Mouse (Mus musculus) intestine, embryonic 16.5 days (tissue): ENCODE measurements around the gene Ccdc153. TPM values are rescaled to one million over a fixed set of nuclear protein-coding genes. Genes with fewer than 3 reads are reported as not detected.

ENCODE experiments used
- ATAC-seq: fragments of 200-750 bp; cut with Nextera tagmentation; 2 replicates; pipeline ENCODE4 v1.8.0; 2017; ENCODE audit warnings: moderate TSS enrichment, moderate library complexity
- H3K27ac ChIP-seq: fragments of 300-500 bp; sonication (generic); 2 replicates; pipeline ENCODE4 v1.5.1; 2014; ENCODE audit warnings: mild to moderate bottlenecking, low read length
- H3K27me3 ChIP-seq: fragments of 300-500 bp; sonication (generic); replicated peaks from 2 replicates; pipeline ENCODE4 v1.6.1; 2014; ENCODE audit warnings: low read length, control low read depth, mixed read lengths; ENCODE audit not compliant: control insufficient read depth, insufficient read depth
- H3K36me3 ChIP-seq: fragments of 300-500 bp; sonication (generic); 2 replicates; pipeline ENCODE4 v1.6.1; 2014; ENCODE audit warnings: low read length, control low read depth; ENCODE audit not compliant: control insufficient read depth, insufficient read depth
- H3K4me1 ChIP-seq: fragments of 300-500 bp; sonication (generic); 2 replicates; pipeline ENCODE4 v1.6.1; 2014; ENCODE audit warnings: low read length, control low read depth, mixed read lengths; ENCODE audit not compliant: control insufficient read depth, insufficient read depth
- H3K4me2 ChIP-seq: fragments of 300-500 bp; sonication (generic); 2 replicates; pipeline ENCODE4 v1.6.1; 2014; ENCODE audit warnings: low read depth, low read length, control low read depth
- H3K4me3 ChIP-seq: fragments of 300-500 bp; sonication (generic); 2 replicates; pipeline ENCODE4 v1.5.1; 2014; ENCODE audit warnings: mild to moderate bottlenecking, low read length
- H3K9ac ChIP-seq: fragments of 300-500 bp; sonication (generic); 2 replicates; pipeline ENCODE4 v1.6.1; 2014; ENCODE audit warnings: low read depth, low read length
- H3K9me3 ChIP-seq: fragments of 300-500 bp; sonication (generic); 2 replicates; pipeline ENCODE4 v1.6.1; 2016; ENCODE audit warnings: low read length, control low read depth; ENCODE audit not compliant: control insufficient read depth
- WGBS: fragments of 180-500 bp; shearing (Covaris S2); extraction: QIAGEN DNeasy Blood & Tissue Kit; methylation state at CpG from one replicate; pipeline ENCODE4 v1.1.7; 2014; 5-methylcytosine and 5-hydroxymethylcytosine counted together
- polyA plus RNA-seq: library from polyadenylated mRNA; unstranded; fragments of >200 nt; fragmentation: Nextera tagmentation; extraction: Ambion mirVana; gene quantifications from 2 replicates; pipeline ENCODE4 v1.2.1, GENCODE M21; 2015

The Ccdc153 gene
- polyA plus RNA-seq, 1 experiment from 2014 or later = not detected

DNA sequence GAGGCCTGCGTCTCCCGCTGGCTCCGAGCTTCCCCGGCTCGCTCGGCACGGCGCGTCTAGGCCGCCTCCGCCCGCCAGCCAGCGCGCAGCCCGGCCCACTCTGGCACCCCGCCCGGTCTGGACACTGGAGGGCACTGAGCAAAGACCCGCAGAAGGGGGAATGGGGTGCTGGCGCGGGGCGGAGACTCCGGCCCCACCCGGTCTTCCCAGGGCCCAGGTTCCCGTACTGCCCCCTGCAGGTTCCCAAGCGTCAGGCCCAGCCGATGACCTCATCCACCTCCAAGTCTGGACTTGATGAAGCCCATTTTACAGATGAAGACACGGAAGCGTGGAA, 27.5 kb downstream of the Ccdc153 start:
- H3K4me1 ChIP-seq = peaks cover 12% of the 10 kb centered on the region
- H3K27ac ChIP-seq = peak overlapping the region; percentile 90
- peak overlapping the region; percentile 93 for H3K4me2 ChIP-seq
- H3K4me3 ChIP-seq = peak overlapping the region; percentile 60
- no peaks in the 10 kb centered on the region for H3K27me3 ChIP-seq
- peak overlapping the region; percentile 99 for H3K9ac ChIP-seq
- no peaks in the 10 kb centered on the region for H3K36me3 ChIP-seq
- WGBS = 6% methylated on average over 27 of the region's 28 CpGs
- peak; percentile 93 for ATAC-seq
- H3K9me3 ChIP-seq = no peaks in the 10 kb centered on the region

DNA sequence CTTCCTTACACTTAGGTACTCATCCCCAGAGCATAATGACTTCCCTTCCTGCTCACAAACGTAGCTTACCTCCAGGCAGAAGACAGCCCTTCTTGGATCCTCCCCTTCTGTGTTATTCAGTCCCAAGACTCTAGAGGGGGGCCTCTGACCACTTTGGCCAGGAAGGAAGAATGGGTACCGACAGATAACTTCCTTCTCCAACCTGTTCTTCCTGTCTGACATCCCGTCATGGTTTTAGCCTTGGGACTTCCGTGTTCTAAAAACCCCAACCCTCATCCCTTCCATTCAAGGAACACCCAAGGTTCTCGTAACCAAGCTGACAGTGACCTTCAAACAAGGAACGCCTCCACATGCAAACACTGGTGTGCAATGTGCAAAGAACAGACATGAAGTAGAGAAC, 28.0 kb downstream of the Ccdc153 start, which contains the start of gene Nlrx1:
Nlrx1 (minus strand) TSS at position 168 of the 400 bp plus-strand sequence.
- peak within 1 kb of the TSS; percentile 99 for H3K9ac ChIP-seq
- H3K4me2 ChIP-seq = peak within 1 kb of the TSS; percentile 93
- H3K27ac ChIP-seq = peak within 1 kb of the TSS; percentile 90
- no peaks in the 10 kb centered on the region for H3K36me3 ChIP-seq
- H3K4me1 ChIP-seq = peaks cover 12% of the 10 kb centered on the region
- peak; percentile 43; the same call in 1 of the 2 replicates for ATAC-seq
- no peaks in the 10 kb centered on the region for H3K9me3 ChIP-seq
- H3K27me3 ChIP-seq = no peaks in the 10 kb centered on the region
- H3K4me3 ChIP-seq = peak within 1 kb of the TSS; percentile 60
- WGBS = 61% methylated on average over 6 of the region's 6 CpGs

GRCm38 (mm10) chr9:44269077-44269476, 28.6 kb downstream of the Ccdc153 start:
- ATAC-seq = no peak
- H3K27ac ChIP-seq = no peak overlapping the region
- H3K36me3 ChIP-seq = no peaks in the 10 kb centered on the region
- no peaks in the 10 kb centered on the region for H3K27me3 ChIP-seq
- no peaks in the 10 kb centered on the region for H3K9me3 ChIP-seq
- H3K4me3 ChIP-seq = no peak overlapping the region
- no peak overlapping the region for H3K9ac ChIP-seq
- no peak overlapping the region for H3K4me2 ChIP-seq
- peaks cover 12% of the 10 kb centered on the region for H3K4me1 ChIP-seq
- 85% methylated on average over 3 of the region's 3 CpGs for WGBS

- H3K36me3 ChIP-seq = no peaks in the 10 kb centered on the region
- H3K27me3 ChIP-seq = no peaks in the 10 kb centered on the region
- 73% methylated on average over 4 of the region's 4 CpGs for WGBS
- peaks cover 12% of the 10 kb centered on the region for H3K4me1 ChIP-seq
- H3K9me3 ChIP-seq = no peaks in the 10 kb centered on the region
- H3K4me3 ChIP-seq = no peak overlapping the region
- no peak overlapping the region for H3K9ac ChIP-seq
- no peak for ATAC-seq
- H3K27ac ChIP-seq = no peak overlapping the region
- no peak overlapping the region for H3K4me2 ChIP-seq
Measured at GRCm38 (mm10) chr9:44269973-44270372, 29.5 kb downstream of the Ccdc153 start.

DNA sequence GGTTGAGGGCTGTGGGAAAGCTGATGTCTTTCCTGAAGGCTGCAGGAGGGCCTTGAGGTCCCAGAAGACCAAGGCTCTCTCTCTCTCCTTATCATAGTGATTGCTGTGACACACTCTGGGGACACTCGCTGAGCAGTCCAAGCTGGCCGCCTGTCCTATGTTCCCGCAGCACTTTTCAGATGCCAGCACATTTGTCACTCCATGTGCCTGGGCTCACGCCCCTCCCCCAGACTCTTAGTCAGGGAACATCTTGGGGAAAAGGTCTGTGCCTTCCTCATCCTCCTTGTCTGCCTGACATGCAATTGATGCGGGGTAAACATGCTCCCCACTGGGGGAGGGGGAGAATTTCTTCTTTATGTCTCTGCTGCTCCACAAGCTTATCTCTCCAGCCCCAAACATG, 42.7 kb downstream of the Ccdc153 start:
- WGBS = 50% methylated on average over 5 of the region's 5 CpGs
- ATAC-seq = no peak

GRCm38 (mm10) chr9:44286256-44286850, 45.9 kb downstream of the Ccdc153 start:
- Histone ChIP-seq H3K4me2 (no peak overlapping the region), H3K4me3 (no peak overlapping the region), H3K9ac (no peak overlapping the region), H3K27ac (no peak overlapping the region), H3K36me3 (0 out of 2 replicates have a peak, but pooled peaks cover 3% of the 10 kb centered on the region), H3K9me3 (no peaks in the 10 kb centered on the region; the same call in 1 of the 2 replicates), H3K4me1 (peaks cover 17% of the 10 kb centered on the region), H3K27me3 (0 out of 2 replicates have a peak, but pooled peaks cover 3% of the 10 kb centered on the region)
- WGBS = 13% methylated on average over 6 of the region's 6 CpGs
- no peak for ATAC-seq

More for the DNA sequence above, 42.7 kb downstream of the Ccdc153 start:
- no peaks in the 10 kb centered on the region for H3K9me3 ChIP-seq
- no peaks in the 10 kb centered on the region for H3K36me3 ChIP-seq
- no peak overlapping the region for H3K4me3 ChIP-seq
- H3K4me2 ChIP-seq = no peak overlapping the region
- peaks cover 9% of the 10 kb centered on the region for H3K4me1 ChIP-seq
- 0 out of 2 replicates have a peak, but pooled peaks cover 3% of the 10 kb centered on the region for H3K27me3 ChIP-seq
- no peak overlapping the region for H3K27ac ChIP-seq
- H3K9ac ChIP-seq = no peak overlapping the region

DNA sequence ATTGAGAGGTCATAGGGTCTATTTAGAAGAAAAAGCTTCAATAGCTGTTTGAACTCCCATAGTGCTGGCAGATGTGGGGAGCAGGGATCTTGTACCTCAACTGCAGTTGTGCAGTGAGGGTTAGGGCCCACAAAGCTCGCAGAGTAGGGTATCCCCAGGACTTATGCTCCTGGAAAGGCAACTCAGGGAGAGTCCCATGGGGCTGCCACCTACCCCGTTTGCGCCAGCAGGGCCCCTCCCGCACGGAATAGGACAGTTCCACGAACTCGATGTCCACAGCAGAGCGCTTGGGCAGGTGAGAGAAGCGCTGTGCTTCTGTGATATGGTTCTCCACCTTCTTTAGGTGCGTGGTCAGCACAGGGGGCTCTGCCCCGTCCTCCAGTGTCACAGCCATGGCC, 46.5 kb downstream of the Ccdc153 start:
- H3K4me3 ChIP-seq = peak overlapping the region; percentile 51
- no peak overlapping the region for H3K27ac ChIP-seq
- H3K4me2 ChIP-seq = peak overlapping the region; percentile 89
- 0 out of 2 replicates have a peak, but pooled peaks cover 3% of the 10 kb centered on the region for H3K36me3 ChIP-seq
- WGBS = 22% methylated on average over 11 of the region's 11 CpGs
- peaks cover 17% of the 10 kb centered on the region for H3K4me1 ChIP-seq
- H3K9me3 ChIP-seq = no peaks in the 10 kb centered on the region; the same call in 1 of the 2 replicates
- 0 out of 2 replicates have a peak, but pooled peaks cover 3% of the 10 kb centered on the region for H3K27me3 ChIP-seq
- ATAC-seq = 0 out of 2 replicates have a peak, but pooled peaks have one; percentile 5
- H3K9ac ChIP-seq = peak overlapping the region; percentile 65

- ATAC-seq = peak; percentile 37
- Histone ChIP-seq H3K27ac (no peak overlapping the region), H3K36me3 (peaks cover 3% of the 10 kb centered on the region; the same call in 1 of the 2 replicates), H3K9me3 (no peaks in the 10 kb centered on the region; the same call in 1 of the 2 replicates), H3K4me3 (peak overlapping the region; percentile 51), H3K4me1 (peaks cover 17% of the 10 kb centered on the region), H3K27me3 (0 out of 2 replicates have a peak, but pooled peaks cover 3% of the 10 kb centered on the region), H3K4me2 (peak overlapping the region; percentile 89), H3K9ac (peak overlapping the region; percentile 65)
- WGBS = under 1% methylated on average over 47 of the region's 47 CpGs
Measured at GRCm38 (mm10) chr9:44287401-44288075, 47.1 kb downstream of the Ccdc153 start.
